Mouse (Mus musculus) heart, embryonic 15.5 days (tissue): ENCODE measurements around the gene Robo4. TPM values are rescaled to one million over a fixed set of nuclear protein-coding genes. Genes with fewer than 3 reads are reported as not detected.
A peak's percentile ranks its signal among the peaks of the same experiment; 100 is the strongest.

Source experiments
- ATAC-seq: fragments of 200-750 bp; cut with Nextera tagmentation; replicated peaks from 2 replicates; pipeline ENCODE4 v1.8.0; 2017; ENCODE audit warnings: low read depth, moderate TSS enrichment; ENCODE audit not compliant: insufficient number of reproducible peaks, insufficient read depth, low FRiP score
- H3K27ac ChIP-seq: fragments of 300-500 bp; sonication (generic); 2 replicates; pipeline ENCODE4 v1.5.1; 2015; ENCODE audit warnings: mild to moderate bottlenecking, inconsistent platforms
- H3K27me3 ChIP-seq: fragments of 300-500 bp; sonication (generic); 2 replicates; pipeline ENCODE4 v1.6.1; 2015; ENCODE audit warnings: inconsistent platforms
- H3K36me3 ChIP-seq: fragments of 300-500 bp; sonication (generic); 2 replicates; pipeline ENCODE4 v1.6.1; 2015; ENCODE audit warnings: mild to moderate bottlenecking, inconsistent platforms
- H3K4me1 ChIP-seq: fragments of 300-500 bp; sonication (generic); replicated peaks from 2 replicates; pipeline ENCODE4 v1.6.1; 2015; ENCODE audit warnings: inconsistent platforms
- H3K4me2 ChIP-seq: fragments of 300-500 bp; sonication (generic); 2 replicates; pipeline ENCODE4 v1.6.1; 2015; ENCODE audit warnings: inconsistent platforms, mild to moderate bottlenecking, moderate library complexity
- H3K4me3 ChIP-seq: fragments of 300-500 bp; sonication (generic); 2 replicates; pipeline ENCODE4 v1.5.1; 2015; ENCODE audit warnings: mild to moderate bottlenecking, inconsistent platforms
- H3K9ac ChIP-seq: fragments of 300-500 bp; sonication (generic); 2 replicates; pipeline ENCODE4 v1.6.1; 2015; ENCODE audit warnings: mild to moderate bottlenecking, inconsistent platforms
- H3K9me3 ChIP-seq: fragments of 300-500 bp; sonication (generic); replicated peaks from 2 replicates; pipeline ENCODE4 v1.6.1; 2016; ENCODE audit warnings: inconsistent platforms
- whole genome bisulfite sequencing: fragments of 180-500 bp; shearing (Covaris S2); methylation state at CpG from one replicate; pipeline ENCODE4 v1.1.7; 2015; ENCODE audit warnings: mixed read lengths; 5-methylcytosine and 5-hydroxymethylcytosine counted together
- polyA plus RNA-seq: library from polyadenylated mRNA; unstranded; fragments of >200 nt; fragmentation: Nextera tagmentation; extraction: Ambion mirVana; gene quantifications from 2 replicates; pipeline ENCODE4 v1.2.1, GENCODE M21; 2015

The Robo4 gene
- polyA plus RNA-seq, 1 experiment from 2014 or later, result 9.2 TPM

- ATAC-seq, result no peak
- Histone ChIP-seq H3K4me3 (peak overlapping the region; percentile 41), H3K9me3 (no peaks in the 10 kb centered on the region), H3K4me1 (peaks cover 21% of the 10 kb centered on the region), H3K9ac (no peak overlapping the region), H3K4me2 (peak overlapping the region; percentile 65; the same call in 1 of the 2 replicates), H3K27me3 (peaks cover 87% of the 10 kb centered on the region), H3K36me3 (no peaks in the 10 kb centered on the region), H3K27ac (no peak overlapping the region)
- 2% methylated on average over 16 of the region's 17 CpGs for WGBS
These were observed 30.4 kb downstream of the Robo4 start for GRCm38 (mm10) chr9:37432026-37432666.

DNA sequence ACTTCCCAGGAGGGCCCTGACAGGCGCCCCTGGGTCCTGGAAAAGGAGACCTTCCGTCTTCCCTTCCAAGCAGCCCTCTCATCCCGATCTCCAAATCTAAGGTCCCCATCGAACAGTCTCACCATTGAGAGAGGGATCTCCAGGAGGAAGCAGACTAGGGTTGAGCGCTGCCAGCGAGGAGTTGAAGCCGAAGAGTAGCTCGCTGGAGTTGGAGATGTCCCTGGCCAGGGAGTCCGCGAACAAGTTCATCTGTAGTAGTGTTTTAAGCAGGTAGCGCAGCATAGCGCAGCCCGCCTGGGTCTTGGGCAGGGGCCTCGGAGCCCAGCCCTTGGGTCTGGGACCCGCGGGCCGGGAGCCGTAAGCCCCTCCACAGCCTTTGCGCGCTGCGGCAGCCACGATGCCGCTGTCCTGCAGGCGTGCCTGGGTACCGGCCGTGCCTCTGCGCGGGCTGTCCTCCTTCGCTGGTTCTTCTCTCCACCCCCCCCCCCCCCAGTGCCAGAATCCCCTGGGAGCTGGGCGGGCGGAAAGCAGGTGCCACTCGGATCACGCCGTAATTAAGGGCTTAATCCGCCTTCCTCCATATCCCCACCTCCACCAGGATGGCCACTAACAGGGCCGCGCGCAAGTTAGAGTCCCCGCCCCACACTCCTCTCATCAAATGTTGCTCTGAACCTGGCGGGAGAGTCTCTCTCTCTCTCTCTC lies 31.2 kb downstream of the Robo4 start, which contains the start of gene Robo3:
Gene Robo3, minus strand, starts transcription at position 527 of the 702 bp plus-strand sequence.
- under 1% methylated on average over 40 of the region's 40 CpGs for WGBS
- H3K4me1 ChIP-seq, result peaks cover 21% of the 10 kb centered on the region
- no peaks in the 10 kb centered on the region for H3K36me3 ChIP-seq
- no peak within 1 kb of the TSS for H3K27ac ChIP-seq
- peaks cover 80% of the 10 kb centered on the region for H3K27me3 ChIP-seq
- no peaks in the 10 kb centered on the region for H3K9me3 ChIP-seq
- H3K9ac ChIP-seq, result peak within 1 kb of the TSS; percentile 17; the same call in 1 of the 2 replicates
- ATAC-seq, result peak; percentile 16; the same call in 1 of the 2 replicates
- H3K4me3 ChIP-seq, result peak within 1 kb of the TSS; percentile 41
- H3K4me2 ChIP-seq, result peak within 1 kb of the TSS; percentile 65

DNA sequence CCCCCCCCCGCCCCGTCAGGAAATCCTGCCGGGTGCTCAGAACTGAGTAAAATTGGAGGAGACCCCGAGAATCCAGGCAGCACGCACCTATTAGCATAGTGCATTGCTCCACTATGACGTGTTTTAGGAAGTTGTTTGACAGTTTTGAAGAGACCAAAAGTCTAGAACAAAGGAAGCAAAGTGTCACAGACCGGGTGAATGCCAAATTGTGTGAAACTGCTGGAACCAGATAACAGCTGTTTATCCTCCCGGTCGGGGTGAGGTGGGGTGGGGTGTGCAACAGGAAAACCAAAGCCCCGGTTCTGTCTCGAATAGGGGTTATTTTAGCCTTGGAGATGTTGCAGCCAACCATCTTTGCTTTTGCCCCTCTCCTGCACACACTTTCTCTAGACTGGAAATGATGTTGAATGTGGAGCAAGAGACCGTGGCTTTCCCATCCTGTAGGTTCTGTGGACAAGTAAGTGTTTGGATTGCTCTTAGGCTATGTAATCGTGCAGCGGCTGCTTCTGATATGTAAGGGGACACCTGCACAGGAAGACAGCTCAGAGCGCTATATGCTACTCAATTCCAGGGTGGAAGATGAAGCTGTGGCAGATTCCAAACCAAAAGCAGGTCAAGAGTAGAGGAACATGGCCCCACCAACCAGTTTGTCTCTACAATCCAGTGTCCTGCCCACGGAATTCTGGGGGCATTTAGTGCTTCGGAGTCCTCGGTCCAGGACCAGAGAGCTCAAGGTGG lies 32.3 kb downstream of the Robo4 start:
- H3K4me3 ChIP-seq, result peak overlapping the region; percentile 13; the same call in 1 of the 2 replicates

DNA sequence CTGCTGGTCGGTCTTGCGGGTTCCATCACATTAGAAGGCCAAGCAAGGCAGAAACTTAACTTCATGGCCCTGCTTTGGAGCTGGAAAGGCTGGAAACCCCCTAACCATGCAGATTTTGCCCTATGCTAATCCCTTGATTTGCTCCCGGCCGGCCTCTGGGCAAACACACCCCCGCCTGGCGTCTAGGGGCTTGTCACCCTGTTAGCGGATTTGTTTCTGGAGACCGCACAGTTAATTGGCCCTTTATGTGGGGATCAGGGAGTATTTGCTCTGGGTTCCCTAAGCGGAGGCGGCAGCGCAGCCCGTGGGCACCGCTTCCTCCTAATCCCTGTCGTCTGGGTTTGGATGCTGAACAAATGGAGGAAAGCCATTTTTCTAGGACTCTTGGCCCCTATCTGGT lies 33.2 kb downstream of the Robo4 start:
- no peak overlapping the region for H3K4me3 ChIP-seq
- H3K36me3 ChIP-seq, result no peaks in the 10 kb centered on the region
- no peak overlapping the region for H3K27ac ChIP-seq
- no peaks in the 10 kb centered on the region for H3K9me3 ChIP-seq
- no peak overlapping the region for H3K4me2 ChIP-seq
- H3K27me3 ChIP-seq, result peaks cover 61% of the 10 kb centered on the region
- 2% methylated on average over 14 of the region's 14 CpGs for WGBS
- H3K9ac ChIP-seq, result no peak overlapping the region
- ATAC-seq, result no peak
- H3K4me1 ChIP-seq, result peaks cover 25% of the 10 kb centered on the region

More for the DNA sequence above, 32.3 kb downstream of the Robo4 start:
- Histone ChIP-seq H3K4me2 (peak overlapping the region; percentile 65), H3K36me3 (no peaks in the 10 kb centered on the region), H3K27me3 (peaks cover 70% of the 10 kb centered on the region), H3K9ac (no peak overlapping the region), H3K27ac (no peak overlapping the region), H3K4me1 (peaks cover 25% of the 10 kb centered on the region), H3K9me3 (no peaks in the 10 kb centered on the region)
- 2% methylated on average over 18 of the region's 18 CpGs for WGBS
- no peak for ATAC-seq

GRCm38 (mm10) chr9:37435616-37436015 lies 33.9 kb downstream of the Robo4 start:
- Histone ChIP-seq H3K36me3 (no peaks in the 10 kb centered on the region), H3K9me3 (no peaks in the 10 kb centered on the region), H3K4me1 (peaks cover 25% of the 10 kb centered on the region), H3K27ac (no peak overlapping the region), H3K9ac (no peak overlapping the region), H3K27me3 (peaks cover 56% of the 10 kb centered on the region), H3K4me3 (no peak overlapping the region), H3K4me2 (no peak overlapping the region)
- WGBS, result 9% methylated on average over 4 of the region's 4 CpGs
- ATAC-seq, result no peak

DNA sequence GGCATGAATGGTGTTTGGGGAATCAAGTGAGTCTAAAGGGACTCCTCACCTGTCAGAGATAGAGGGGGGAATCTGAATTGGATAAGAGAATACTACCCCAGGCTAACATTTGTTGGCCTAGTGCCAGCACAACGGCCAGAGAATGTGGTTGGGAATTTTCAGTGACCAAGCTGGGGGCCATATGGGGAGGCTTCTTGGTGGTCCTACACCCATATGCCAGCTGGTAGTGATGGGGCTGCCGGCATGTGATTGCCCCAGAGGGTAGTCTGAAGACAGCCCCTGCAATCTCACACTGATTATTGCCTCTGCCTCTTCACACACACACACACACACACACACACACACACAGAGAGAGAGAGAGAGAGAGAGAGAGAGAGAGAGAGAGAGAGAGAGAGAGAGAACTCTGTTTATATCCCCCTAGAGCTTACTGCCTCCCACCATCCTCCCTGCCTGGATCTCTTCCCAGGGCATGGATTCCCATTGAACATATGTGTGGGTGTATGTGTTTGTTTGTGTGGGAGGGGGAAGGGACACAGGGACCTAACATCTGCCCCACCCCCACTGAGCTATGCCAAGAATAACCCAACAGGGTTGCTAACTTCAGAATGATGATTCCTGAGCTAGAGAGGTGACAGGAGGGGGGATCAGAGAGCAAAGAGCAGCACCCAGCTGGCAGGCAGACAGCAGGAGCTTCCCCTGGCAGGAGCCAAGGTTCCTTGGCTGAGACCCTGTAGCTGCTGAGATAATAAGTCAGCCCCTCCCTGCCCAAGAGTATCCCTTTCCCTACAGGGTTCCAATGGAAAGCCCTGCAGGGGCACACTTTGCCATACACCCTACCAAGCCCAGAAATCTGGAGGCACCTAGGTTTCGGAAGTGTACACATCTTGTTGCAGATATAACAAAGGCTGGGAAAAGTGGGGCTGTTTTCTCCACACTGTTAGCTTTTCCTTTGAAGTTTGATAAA lies 36.4 kb downstream of the Robo4 start:
- Histone ChIP-seq H3K4me3 (no peak overlapping the region), H3K4me1 (peaks cover 13% of the 10 kb centered on the region), H3K4me2 (no peak overlapping the region), H3K36me3 (no peaks in the 10 kb centered on the region), H3K9ac (no peak overlapping the region), H3K9me3 (no peaks in the 10 kb centered on the region), H3K27ac (no peak overlapping the region), H3K27me3 (peaks cover 31% of the 10 kb centered on the region)
- no peak for ATAC-seq
- 32% methylated on average over 3 of the region's 3 CpGs for WGBS

DNA sequence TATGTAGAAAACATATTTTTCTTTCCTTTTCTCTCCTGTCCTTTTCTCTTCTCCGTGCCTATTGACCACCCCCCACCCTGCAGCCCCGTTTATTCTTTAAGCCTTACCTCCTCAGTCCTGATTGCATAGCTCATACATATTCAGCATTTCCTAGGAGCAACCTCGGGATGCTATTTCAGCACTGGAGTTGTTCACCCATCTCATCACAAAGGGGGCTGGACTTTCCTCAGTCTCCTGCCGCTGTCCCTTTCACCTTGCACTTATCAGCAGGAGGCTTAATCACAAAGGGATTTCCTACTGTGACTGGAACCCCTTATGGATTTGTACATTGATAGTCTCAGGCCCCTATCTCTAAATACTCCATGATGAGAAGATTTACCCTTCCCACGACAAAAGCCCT lies 50.7 kb downstream of the Robo4 start:
- H3K36me3 ChIP-seq, result no peaks in the 10 kb centered on the region
- 2% methylated on average over 5 of the region's 5 CpGs for WGBS
- H3K27me3 ChIP-seq, result peaks cover 66% of the 10 kb centered on the region
- no peak overlapping the region for H3K4me3 ChIP-seq
- no peak overlapping the region for H3K9ac ChIP-seq
- ATAC-seq, result no peak
- peaks cover 9% of the 10 kb centered on the region for H3K4me1 ChIP-seq
- H3K9me3 ChIP-seq, result no peaks in the 10 kb centered on the region
- no peak overlapping the region for H3K4me2 ChIP-seq
- no peak overlapping the region for H3K27ac ChIP-seq

GRCm38 (mm10) chr9:37453328-37453727 lies 51.6 kb downstream of the Robo4 start:
- Histone ChIP-seq H3K9ac (no peak overlapping the region), H3K4me1 (peaks cover 9% of the 10 kb centered on the region), H3K4me2 (no peak overlapping the region), H3K27ac (no peak overlapping the region), H3K9me3 (no peaks in the 10 kb centered on the region), H3K27me3 (peaks cover 75% of the 10 kb centered on the region), H3K36me3 (no peaks in the 10 kb centered on the region), H3K4me3 (no peak overlapping the region)
- ATAC-seq, result no peak
- 32% methylated on average over 4 of the region's 4 CpGs for WGBS

DNA sequence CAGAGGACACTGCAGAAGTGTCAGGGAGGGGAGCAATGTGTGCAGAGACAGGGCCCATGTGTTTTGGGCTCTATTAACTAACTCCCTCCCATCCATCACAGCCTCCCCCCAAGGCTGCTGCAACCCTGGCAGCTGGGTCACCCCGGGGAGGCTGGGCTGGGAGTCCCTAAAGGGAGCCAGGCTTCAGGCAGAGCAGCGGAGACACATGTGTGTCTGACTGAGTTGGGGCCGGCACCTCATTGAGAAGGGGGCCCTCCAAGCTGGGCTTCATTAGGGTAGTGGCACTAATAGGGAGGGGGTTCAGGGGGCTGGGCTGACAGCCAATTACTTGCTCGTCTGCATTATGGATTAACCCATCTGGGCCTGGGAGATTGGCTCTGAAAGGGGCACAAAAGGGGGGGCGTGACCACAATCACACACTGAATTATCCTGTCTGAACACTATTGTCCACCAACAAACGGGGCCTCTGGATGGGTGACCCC lies 52.4 kb downstream of the Robo4 start:
- peaks cover 9% of the 10 kb centered on the region for H3K4me1 ChIP-seq
- H3K4me3 ChIP-seq, result no peak overlapping the region
- 15% methylated on average over 6 of the region's 6 CpGs for WGBS
- ATAC-seq, result no peak
- no peaks in the 10 kb centered on the region for H3K36me3 ChIP-seq
- no peaks in the 10 kb centered on the region for H3K9me3 ChIP-seq
- no peak overlapping the region for H3K9ac ChIP-seq
- no peak overlapping the region for H3K4me2 ChIP-seq
- no peak overlapping the region for H3K27ac ChIP-seq
- peaks cover 82% of the 10 kb centered on the region for H3K27me3 ChIP-seq

DNA sequence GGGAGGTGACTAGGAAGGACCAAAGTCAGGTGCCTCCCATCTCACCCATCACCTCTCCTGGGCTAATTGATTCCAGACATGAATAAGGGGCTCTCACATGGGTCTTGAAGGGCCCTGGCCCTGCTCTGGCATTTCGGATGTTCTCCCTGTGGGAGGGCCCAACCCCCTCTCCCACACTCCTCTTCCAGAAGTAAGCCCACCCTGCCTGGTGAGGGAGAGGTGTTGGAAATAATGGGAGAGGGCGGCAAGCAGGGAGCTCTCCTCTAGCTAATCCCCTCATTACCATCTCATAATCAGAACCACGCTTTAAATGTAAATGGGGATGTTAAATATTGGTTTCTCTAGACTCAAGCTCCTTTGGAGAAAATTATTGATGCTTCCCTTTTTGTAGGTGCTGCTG lies 53.3 kb downstream of the Robo4 start:
- 35% methylated on average over 3 of the region's 3 CpGs for WGBS
- H3K9ac ChIP-seq, result no peak overlapping the region
- peaks cover 13% of the 10 kb centered on the region for H3K4me1 ChIP-seq
- H3K27me3 ChIP-seq, result peaks cover 91% of the 10 kb centered on the region
- no peak overlapping the region for H3K4me3 ChIP-seq
- H3K4me2 ChIP-seq, result no peak overlapping the region
- H3K9me3 ChIP-seq, result no peaks in the 10 kb centered on the region
- ATAC-seq, result no peak
- H3K27ac ChIP-seq, result no peak overlapping the region
- no peaks in the 10 kb centered on the region for H3K36me3 ChIP-seq
